Mouse (Mus musculus): Measurements from ENCODE around the gene Arpp21.

DNA sequence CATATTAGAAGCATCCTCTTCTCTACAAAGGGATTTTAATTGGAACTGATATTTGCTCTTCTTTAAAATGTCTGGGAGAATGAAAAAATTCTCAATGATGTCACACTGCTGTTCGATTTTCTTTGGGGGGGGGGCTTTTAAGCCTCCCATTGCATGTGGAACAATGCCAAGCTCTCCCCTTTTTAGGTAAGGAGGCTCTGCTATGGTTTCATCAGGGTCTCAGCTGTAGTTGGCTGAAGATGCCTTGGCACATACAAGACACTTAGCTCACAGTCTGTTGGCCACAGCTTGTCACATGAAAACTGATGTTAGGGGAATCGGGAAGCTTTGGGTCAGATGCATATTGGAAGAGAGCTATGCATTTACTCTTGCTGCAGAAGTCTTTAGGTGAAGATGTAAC, 20.2 kb upstream of the Arpp21 start:
- TF ChIP-seq CTCF (IDR thresholded peaks at IDR 0.05; ENCODE audit: low read depth, low read length) (no peak), TAL1 (conservative IDR thresholded peaks at IDR 0.05; ENCODE audit: low read depth, low read length) (no peak), GATA1 (IDR thresholded peaks at IDR 0.05; ENCODE audit: borderline replicate concordance, low read length) (no peak), GATA2 (IDR thresholded peaks at IDR 0.05; ENCODE audit: borderline replicate concordance, low read depth, low read length) (no peak)

Data from G1E (cell line).